Comparison of ENCODE assay signal across 8 mouse cellular contexts in genomic region chr6:91116244-91117145, GRCm38 (mm10). TPM values are rescaled to one million over a fixed set of nuclear protein-coding genes. Genes with fewer than 3 reads are reported as not detected.
DNase-seq lines count a peak whose midpoint lies in the region; ATAC-seq and TF ChIP-seq lines count a peak whose summit lies in the region.

Nup210 (minus strand) TSS chr6:91116829.

- no peaks in the 10 kb centered on the region for H3K9me3 ChIP-seq in heart, embryonic 13.5 days
- H3K9me3 ChIP-seq in liver, embryonic 12.5 days (replicated peaks) = peaks cover 4% of the 10 kb centered on the region; the same call in 1 of the 2 replicates
- H3K9me3 ChIP-seq in stomach, embryonic 15.5 days = no peaks in the 10 kb centered on the region

- peak within 1 kb of the TSS; percentile 99 for H3K4me2 ChIP-seq in heart, embryonic 13.5 days
- peak within 1 kb of the TSS; percentile 93 for H3K4me2 ChIP-seq in liver, embryonic 12.5 days
- H3K4me2 ChIP-seq in stomach, embryonic 15.5 days = peak within 1 kb of the TSS; percentile 99

- peak; percentile 10 for TF ChIP-seq CTCF in C2C12 (IDR thresholded peaks at IDR 0.05; ENCODE audit: control insufficient read depth, insufficient read depth, insufficient read length)

- WGBS in heart, embryonic 13.5 days = under 1% methylated on average over 91 of the region's 93 CpGs
- under 1% methylated on average over 87 of the region's 93 CpGs for WGBS in liver, embryonic 12.5 days (ENCODE audit: insufficient replicate concordance)
- under 1% methylated on average over 93 of the region's 93 CpGs for WGBS in stomach, embryonic 15.5 days

- no peaks in the 10 kb centered on the region for H3K79me3 ChIP-seq in C2C12 (ENCODE audit: low read depth)

- H3K27ac ChIP-seq in heart, embryonic 13.5 days (replicated peaks) = peak within 1 kb of the TSS; percentile 29
- peak within 1 kb of the TSS; percentile 95 for H3K27ac ChIP-seq in liver, embryonic 12.5 days
- H3K27ac ChIP-seq in stomach, embryonic 15.5 days = peak within 1 kb of the TSS; percentile 65

- peaks cover 33% of the 10 kb centered on the region for H3K27me3 ChIP-seq in C2C12 (ENCODE audit: control insufficient read depth, insufficient read depth, insufficient read length)
- peaks cover 25% of the 10 kb centered on the region for H3K27me3 ChIP-seq in heart, embryonic 13.5 days (replicated peaks)
- no peaks in the 10 kb centered on the region; the same call in 1 of the 2 replicates for H3K27me3 ChIP-seq in liver, embryonic 12.5 days (replicated peaks)
- no peaks in the 10 kb centered on the region for H3K27me3 ChIP-seq in stomach, embryonic 15.5 days (replicated peaks)

- DNase-seq in brain, embryonic 18.5 days (ENCODE audit: low read depth, low spot score) = peak; percentile 89
- peak; percentile 98 for DNase-seq in kidney, postnatal 10 days
- DNase-seq in natural killer cell, adult 2 months (ENCODE audit: low spot score in 2 of 2) = peak; percentile 82 to 90

- no peak within 1 kb of the TSS for H3K4me3 ChIP-seq in C2C12 (ENCODE audit: insufficient read depth, poor library complexity, severe bottlenecking)
- peak within 1 kb of the TSS; percentile 80 for H3K4me3 ChIP-seq in heart, embryonic 13.5 days
- H3K4me3 ChIP-seq in liver, embryonic 12.5 days = peak within 1 kb of the TSS; percentile 94
- H3K4me3 ChIP-seq in stomach, embryonic 15.5 days (replicated peaks) = peak within 1 kb of the TSS; percentile 69

- H3K4me1 ChIP-seq in heart, embryonic 13.5 days = peaks cover 32% of the 10 kb centered on the region
- H3K4me1 ChIP-seq in liver, embryonic 12.5 days = peaks cover 72% of the 10 kb centered on the region
- peaks cover 16% of the 10 kb centered on the region; the same call in 1 of the 2 replicates for H3K4me1 ChIP-seq in stomach, embryonic 15.5 days

- ATAC-seq in erythroid progenitor cell, adult 5-6 weeks (replicated peaks; ENCODE audit: low FRiP score, poor library complexity, severe bottlenecking) = peak; percentile 87
- peak; percentile 87 for ATAC-seq in heart, embryonic 13.5 days (ENCODE audit: extremely low read depth, insufficient number of reproducible peaks, low FRiP score, low TSS enrichment)
- peak; percentile 86 for ATAC-seq in liver, embryonic 12.5 days
- ATAC-seq in stomach, embryonic 15.5 days (ENCODE audit: insufficient read depth, low FRiP score, low read depth) = peak; percentile 97

- no peak within 1 kb of the TSS for H3ac ChIP-seq in C2C12 (ENCODE audit: control insufficient read depth, insufficient read length, low read depth)

- H3K79me2 ChIP-seq in C2C12 (ENCODE audit: control insufficient read depth, insufficient read depth) = no peaks in the 10 kb centered on the region

- no peaks in the 10 kb centered on the region for H3K36me3 ChIP-seq in C2C12 (ENCODE audit: control insufficient read depth, insufficient read depth)
- no peaks in the 10 kb centered on the region for H3K36me3 ChIP-seq in heart, embryonic 13.5 days
- peaks cover 21% of the 10 kb centered on the region for H3K36me3 ChIP-seq in liver, embryonic 12.5 days
- H3K36me3 ChIP-seq in stomach, embryonic 15.5 days = no peaks in the 10 kb centered on the region

- peak within 1 kb of the TSS; percentile 89 for H3K9ac ChIP-seq in heart, embryonic 13.5 days
- H3K9ac ChIP-seq in liver, embryonic 12.5 days = peak within 1 kb of the TSS; percentile 96
- H3K9ac ChIP-seq in stomach, embryonic 15.5 days = peak within 1 kb of the TSS; percentile 45

TF ChIP-seq in C2C12, 6 proteins besides CTCF, POLR2A, EP300 and RAD21:
- no peak for TF ChIP-seq FOSL1 (IDR thresholded peaks at IDR 0.05; ENCODE audit: insufficient read depth, low read length, poor library complexity, severe bottlenecking)

RNA-seq across cellular contexts. Expression of gene Nup210, which starts in this region (rescaled TPM):
- polyA plus RNA-seq in C2C12 (2012; fragmentation: generic; extraction: Trizol) = not detected
- 240 and 274 TPM in 2 replicates for total RNA-seq in erythroid progenitor cell, adult 5-6 weeks (2015; ENCODE audit: low replicate concordance)
- 176 and 259 TPM in 2 replicates for total RNA-seq in erythroid progenitor cell, adult 5-6 weeks (2017; ENCODE audit: low replicate concordance)
- 7.6 and 8.9 TPM in 2 replicates for polyA plus RNA-seq in heart, embryonic 13.5 days (2015; fragmentation: Nextera tagmentation; extraction: Ambion mirVana)
- polyA plus RNA-seq in liver, embryonic 12.5 days (2016; fragmentation: Nextera tagmentation; extraction: Ambion mirVana) = 54.0 and 55.6 TPM in 2 replicates
- polyA plus RNA-seq in stomach, embryonic 15.5 days (2015; fragmentation: Nextera tagmentation; extraction: Ambion mirVana) = 14.3 and 16.2 TPM in 2 replicates

Comparison
In these comparisons a context has a peak if more than half of its experiments do, and no peak if none do; other contexts are left out.
1. H3K27ac ChIP-seq: peak in every context shown above with its lines; median percentile 95 in liver, embryonic 12.5 days; 65 in stomach, embryonic 15.5 days; 29 in heart, embryonic 13.5 days.
2. H3K9ac ChIP-seq: peak in every context shown above with its lines; median percentile 96 in liver, embryonic 12.5 days; 89 in heart, embryonic 13.5 days; 45 in stomach, embryonic 15.5 days.